Mouse (Mus musculus) lung, embryonic 16.5 days (tissue): ENCODE data around the gene Tmem245. TPM values are rescaled to one million over a fixed set of nuclear protein-coding genes. Genes with fewer than 3 reads are reported as not detected.
A peak's percentile ranks its signal among the peaks of the same experiment; 100 is the strongest.

Experiments
- ATAC-seq: fragments of 200-750 bp; cut with Nextera tagmentation; 2 replicates; pipeline ENCODE4 v1.8.0; 2017; ENCODE audit warnings: low read depth, mild to moderate bottlenecking, moderate library complexity
- H3K27ac ChIP-seq: fragments of 300-500 bp; sonication (generic); 2 replicates; pipeline ENCODE4 v1.5.1; 2014; ENCODE audit warnings: mild to moderate bottlenecking, control low read depth, low read length
- H3K27me3 ChIP-seq: fragments of 300-500 bp; sonication (generic); 2 replicates; pipeline ENCODE4 v1.6.1; 2014; ENCODE audit warnings: low read depth, low read length, mixed read lengths; ENCODE audit not compliant: control insufficient read depth, insufficient read depth
- H3K36me3 ChIP-seq: fragments of 300-500 bp; sonication (generic); 2 replicates; pipeline ENCODE4 v1.6.1; 2014; ENCODE audit warnings: low read length; ENCODE audit not compliant: control insufficient read depth, insufficient read depth
- H3K4me1 ChIP-seq: fragments of 300-500 bp; sonication (generic); replicated peaks from 2 replicates; pipeline ENCODE4 v1.6.1; 2014; ENCODE audit warnings: low read length, mixed read lengths; ENCODE audit not compliant: control insufficient read depth, insufficient read depth
- H3K4me2 ChIP-seq: fragments of 300-500 bp; sonication (generic); 2 replicates; pipeline ENCODE4 v1.6.1; 2014; ENCODE audit warnings: low read depth, low read length, control low read depth
- H3K4me3 ChIP-seq: fragments of 300-500 bp; sonication (generic); 2 replicates; pipeline ENCODE4 v1.5.1; 2014; ENCODE audit warnings: mild to moderate bottlenecking, low read length, control low read depth
- H3K9ac ChIP-seq: fragments of 300-500 bp; sonication (generic); 2 replicates; pipeline ENCODE4 v1.6.1; 2014; ENCODE audit warnings: low read length, control low read depth
- H3K9me3 ChIP-seq: fragments of 300-500 bp; sonication (generic); 2 replicates; pipeline ENCODE4 v1.6.1; 2016; ENCODE audit warnings: low read length; ENCODE audit not compliant: control insufficient read depth
- WGBS: fragments of 180-500 bp; shearing (Covaris S2); extraction: QIAGEN DNeasy Blood & Tissue Kit; methylation state at CpG from one replicate; pipeline ENCODE4 v1.1.7; 2014; 5-methylcytosine and 5-hydroxymethylcytosine counted together
- polyA plus RNA-seq: library from polyadenylated mRNA; unstranded; fragments of >200 nt; fragmentation: Nextera tagmentation; extraction: Ambion mirVana; gene quantifications from 2 replicates; pipeline ENCODE4 v1.2.1, GENCODE M21; 2015

Tmem245 gene
- 9.5 and 10.8 TPM in 2 replicates for polyA plus RNA-seq

GRCm38 (mm10) chr4:56946641-56947640 is at the start of gene Tmem245:
TSS of gene Tmem245 (minus strand) at chr4:56947437.
- WGBS, result under 1% methylated on average over 101 of the region's 107 CpGs
- peak within 1 kb of the TSS; percentile 83 for H3K9ac ChIP-seq
- peak; percentile 94 for ATAC-seq
- H3K27ac ChIP-seq, result peak within 1 kb of the TSS; percentile 90
- H3K4me1 ChIP-seq, result peaks cover 35% of the 10 kb centered on the region
- H3K27me3 ChIP-seq, result no peaks in the 10 kb centered on the region
- H3K9me3 ChIP-seq, result no peaks in the 10 kb centered on the region
- H3K36me3 ChIP-seq, result no peaks in the 10 kb centered on the region
- H3K4me2 ChIP-seq, result peak within 1 kb of the TSS; percentile 75
- peak within 1 kb of the TSS; percentile 92 for H3K4me3 ChIP-seq

GRCm38 (mm10) chr4:56993331-56993730 is 46.1 kb upstream of the Tmem245 start:
- H3K4me1 ChIP-seq, result peaks cover 15% of the 10 kb centered on the region
- WGBS, result 58% methylated on average over 7 of the region's 7 CpGs
- H3K4me2 ChIP-seq, result no peak overlapping the region
- peaks cover 6% of the 10 kb centered on the region; the same call in 1 of the 2 replicates for H3K9me3 ChIP-seq
- peak; percentile 65 for ATAC-seq
- H3K36me3 ChIP-seq, result no peaks in the 10 kb centered on the region
- no peak overlapping the region for H3K9ac ChIP-seq
- peaks cover 38% of the 10 kb centered on the region for H3K27me3 ChIP-seq
- H3K4me3 ChIP-seq, result no peak overlapping the region
- peak overlapping the region; percentile 57; the same call in 1 of the 2 replicates for H3K27ac ChIP-seq

- 50% methylated on average over 2 of the region's 2 CpGs for WGBS
- Histone ChIP-seq H3K9ac (no peak overlapping the region), H3K4me3 (no peak overlapping the region), H3K9me3 (peaks cover 11% of the 10 kb centered on the region; the same call in 1 of the 2 replicates), H3K27ac (no peak overlapping the region), H3K4me1 (peaks cover 15% of the 10 kb centered on the region), H3K36me3 (no peaks in the 10 kb centered on the region), H3K27me3 (peaks cover 44% of the 10 kb centered on the region), H3K4me2 (no peak overlapping the region)
- peak; percentile 75 for ATAC-seq
These were observed 44.7 kb upstream of the Tmem245 start for GRCm38 (mm10) chr4:56991951-56992350.

GRCm38 (mm10) chr4:56990215-56990584 is 43.0 kb upstream of the Tmem245 start, which contains the start of gene Frrs1l:
TSS of gene Frrs1l (minus strand) at chr4:56990391.
- H3K27ac ChIP-seq, result no peak within 1 kb of the TSS
- peaks cover 8% of the 10 kb centered on the region; the same call in 1 of the 2 replicates for H3K9me3 ChIP-seq
- H3K4me3 ChIP-seq, result peak within 1 kb of the TSS; percentile 60
- H3K9ac ChIP-seq, result peak within 1 kb of the TSS; percentile 63
- H3K4me1 ChIP-seq, result peaks cover 15% of the 10 kb centered on the region
- no peaks in the 10 kb centered on the region for H3K36me3 ChIP-seq
- peak; percentile 47; the same call in 1 of the 2 replicates for ATAC-seq
- under 1% methylated on average over 19 of the region's 44 CpGs for WGBS
- peaks cover 44% of the 10 kb centered on the region for H3K27me3 ChIP-seq
- H3K4me2 ChIP-seq, result peak within 1 kb of the TSS; percentile 97

- Histone ChIP-seq H3K9ac (peak overlapping the region; percentile 63), H3K36me3 (no peaks in the 10 kb centered on the region), H3K9me3 (peaks cover 8% of the 10 kb centered on the region; the same call in 1 of the 2 replicates), H3K4me1 (peaks cover 15% of the 10 kb centered on the region), H3K4me3 (peak overlapping the region; percentile 60), H3K27ac (no peak overlapping the region), H3K27me3 (peaks cover 44% of the 10 kb centered on the region), H3K4me2 (peak overlapping the region; percentile 97)
- 4% methylated on average over 44 of the region's 45 CpGs for WGBS
- 0 out of 2 replicates have a peak, but pooled peaks have one; percentile 2 for ATAC-seq
These were observed 42.4 kb upstream of the Tmem245 start for GRCm38 (mm10) chr4:56989431-56990214.

- Histone ChIP-seq H3K36me3 (no peaks in the 10 kb centered on the region), H3K27me3 (no peaks in the 10 kb centered on the region), H3K4me1 (peaks cover 8% of the 10 kb centered on the region), H3K9ac (no peak overlapping the region), H3K27ac (no peak overlapping the region), H3K9me3 (no peaks in the 10 kb centered on the region), H3K4me3 (no peak overlapping the region), H3K4me2 (no peak overlapping the region)
- WGBS, result 55% methylated on average over 7 of the region's 7 CpGs
- ATAC-seq, result no peak
These were observed 18.4 kb upstream of the Tmem245 start for GRCm38 (mm10) chr4:56965586-56966179.

- H3K9me3 ChIP-seq, result no peaks in the 10 kb centered on the region
- ATAC-seq, result no peak
- H3K4me3 ChIP-seq, result no peak overlapping the region
- H3K36me3 ChIP-seq, result no peaks in the 10 kb centered on the region
- H3K27ac ChIP-seq, result no peak overlapping the region
- 88% methylated on average over 6 of the region's 6 CpGs for WGBS
- no peaks in the 10 kb centered on the region for H3K27me3 ChIP-seq
- H3K9ac ChIP-seq, result no peak overlapping the region
- H3K4me1 ChIP-seq, result peaks cover 8% of the 10 kb centered on the region
- no peak overlapping the region for H3K4me2 ChIP-seq
These were observed 16.4 kb upstream of the Tmem245 start for GRCm38 (mm10) chr4:56963687-56964086.

- Histone ChIP-seq H3K4me1 (peaks cover 11% of the 10 kb centered on the region), H3K36me3 (no peaks in the 10 kb centered on the region), H3K27ac (no peak overlapping the region), H3K9ac (no peak overlapping the region), H3K4me3 (no peak overlapping the region), H3K27me3 (no peaks in the 10 kb centered on the region), H3K4me2 (no peak overlapping the region), H3K9me3 (no peaks in the 10 kb centered on the region)
- ATAC-seq, result no peak
- 62% methylated on average over 12 of the region's 12 CpGs for WGBS
These were observed 14.2 kb upstream of the Tmem245 start for GRCm38 (mm10) chr4:56961320-56961925.
